Mouse (Mus musculus): Measurements from ENCODE around the gene Denr. TPM values are rescaled to one million over a fixed set of nuclear protein-coding genes. Genes with fewer than 3 reads are reported as not detected.
A peak's percentile ranks its signal among the peaks of the same experiment; 100 is the strongest.

Gene Denr
- polyA plus RNA-seq, 1 experiment from 2014 or later = 140 TPM

DNA sequence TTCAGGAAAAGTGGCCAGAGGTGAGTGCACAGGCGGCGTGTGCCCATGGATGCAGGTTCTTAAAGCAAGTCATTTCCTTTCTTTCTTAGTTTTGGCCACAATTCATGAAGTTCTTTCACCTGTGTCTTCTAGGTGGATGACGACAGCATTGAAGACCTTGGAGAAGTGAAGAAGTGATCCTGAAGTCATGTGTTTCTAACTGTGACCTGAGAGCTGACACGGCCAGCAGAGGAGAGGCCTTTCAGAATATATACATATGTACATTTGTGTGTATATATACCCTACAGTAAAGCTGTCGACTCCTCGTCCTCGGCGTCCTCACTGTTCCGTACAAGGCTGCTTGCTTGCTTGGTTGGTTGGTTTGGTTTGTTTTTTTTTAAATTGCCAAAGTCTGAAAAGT is 20.1 kb downstream of the Denr start, which contains the start of gene Gm43518:
Gene Gm43518, plus strand, starts transcription at position 301 of the 400 bp plus-strand sequence.
- no peak within 1 kb of the TSS for H3K9ac ChIP-seq (replicated peaks; ENCODE audit: low read depth, low read length)
- no peak within 1 kb of the TSS for H3K4me3 ChIP-seq (ENCODE audit: low read depth, low read length)
- no peaks in the 10 kb centered on the region for H3K9me3 ChIP-seq (ENCODE audit: control insufficient read depth, low read depth, low read length)
- H3K27ac ChIP-seq (ENCODE audit: low read length) = no peak within 1 kb of the TSS
- 0 out of 2 replicates have a peak, but pooled peaks cover 4% of the 10 kb centered on the region for H3K4me1 ChIP-seq (ENCODE audit: control insufficient read depth, insufficient read depth, low read length)
- peaks cover 66% of the 10 kb centered on the region for H3K36me3 ChIP-seq (ENCODE audit: control insufficient read depth, insufficient read depth, low read length)
- H3K27me3 ChIP-seq (ENCODE audit: control insufficient read depth, insufficient read depth, low read length) = no peaks in the 10 kb centered on the region
- no peak within 1 kb of the TSS for H3K4me2 ChIP-seq (replicated peaks; ENCODE audit: low read depth, low read length)
- 94% methylated on average over 9 of the region's 9 CpGs for WGBS
- no peak for ATAC-seq (ENCODE audit: insufficient number of reproducible peaks, insufficient read depth, low FRiP score, low read depth)

DNA sequence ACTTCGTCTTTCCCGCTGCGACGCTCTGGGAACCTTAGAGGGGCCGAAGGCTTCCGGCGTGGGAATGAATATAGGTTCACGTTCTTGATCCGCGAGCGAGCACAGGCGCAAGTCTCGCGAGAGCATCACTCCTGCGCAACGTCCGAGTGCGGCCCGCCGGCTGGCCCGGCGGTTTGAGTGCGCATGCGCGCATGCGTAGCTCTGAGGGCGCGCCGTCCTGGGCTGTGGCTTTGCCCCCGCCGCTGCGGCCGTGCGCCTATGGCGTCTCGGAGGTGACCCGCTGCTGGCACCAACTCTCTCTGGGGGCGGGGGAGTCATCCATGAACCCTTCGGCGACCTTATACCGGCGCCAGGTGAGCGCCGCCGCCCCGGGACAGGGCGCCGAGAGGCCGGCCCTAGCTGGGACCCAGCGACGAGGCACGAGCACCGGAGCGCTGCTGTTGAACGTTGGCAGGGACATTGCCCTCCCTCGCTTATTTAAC is 23.6 kb downstream of the Denr start, which contains the start of gene Ccdc62:
Gene Ccdc62, plus strand, starts transcription at position 172 of the 482 bp plus-strand sequence.
- Histone ChIP-seq H3K4me1 (ENCODE audit: control insufficient read depth, insufficient read depth, low read length) (0 out of 2 replicates have a peak, but pooled peaks cover 4% of the 10 kb centered on the region), H3K27ac (ENCODE audit: low read length) (peak within 1 kb of the TSS; percentile 78), H3K36me3 (ENCODE audit: control insufficient read depth, insufficient read depth, low read length) (peaks cover 32% of the 10 kb centered on the region), H3K27me3 (ENCODE audit: control insufficient read depth, insufficient read depth, low read length) (no peaks in the 10 kb centered on the region), H3K9ac (replicated peaks; ENCODE audit: low read depth, low read length) (peak within 1 kb of the TSS; percentile 77), H3K4me2 (replicated peaks; ENCODE audit: low read depth, low read length) (peak within 1 kb of the TSS; percentile 40), H3K9me3 (ENCODE audit: control insufficient read depth, low read depth, low read length) (no peaks in the 10 kb centered on the region), H3K4me3 (ENCODE audit: low read depth, low read length) (peak within 1 kb of the TSS; percentile 57)
- under 1% methylated on average over 56 of the region's 56 CpGs for WGBS
- ATAC-seq (ENCODE audit: insufficient number of reproducible peaks, insufficient read depth, low FRiP score, low read depth) = peak; percentile 96

DNA sequence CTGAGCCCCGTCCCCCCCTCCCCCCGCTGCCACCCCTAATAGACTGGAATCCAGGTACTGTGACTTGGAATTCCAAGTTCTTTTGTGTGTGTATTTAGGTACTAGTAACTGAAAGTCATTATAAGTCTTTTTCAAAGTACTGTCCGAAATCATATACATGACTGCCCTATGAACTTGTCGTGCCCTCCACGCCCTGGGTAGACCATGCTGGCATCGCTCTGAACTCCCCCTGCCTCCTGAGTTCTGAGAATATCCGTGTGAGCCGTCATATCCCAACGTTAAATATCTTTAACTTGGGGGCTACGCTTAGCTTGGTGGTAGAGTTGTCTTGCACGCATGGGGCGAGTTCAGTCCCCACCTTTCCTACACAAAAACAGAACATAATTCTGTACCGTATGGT is 24.2 kb downstream of the Denr start:
- H3K4me3 ChIP-seq (ENCODE audit: low read depth, low read length) = peak overlapping the region; percentile 57
- H3K36me3 ChIP-seq (ENCODE audit: control insufficient read depth, insufficient read depth, low read length) = peaks cover 26% of the 10 kb centered on the region
- ATAC-seq (ENCODE audit: insufficient number of reproducible peaks, insufficient read depth, low FRiP score, low read depth) = no peak
- H3K4me2 ChIP-seq (replicated peaks; ENCODE audit: low read depth, low read length) = peak overlapping the region; percentile 40
- H3K9ac ChIP-seq (replicated peaks; ENCODE audit: low read depth, low read length) = peak overlapping the region; percentile 77
- H3K9me3 ChIP-seq (ENCODE audit: control insufficient read depth, low read depth, low read length) = no peaks in the 10 kb centered on the region
- no peaks in the 10 kb centered on the region for H3K27me3 ChIP-seq (ENCODE audit: control insufficient read depth, insufficient read depth, low read length)
- peak overlapping the region; percentile 70; the same call in 1 of the 2 replicates for H3K27ac ChIP-seq (ENCODE audit: low read length)
- WGBS = 45% methylated on average over 13 of the region's 13 CpGs
- H3K4me1 ChIP-seq (ENCODE audit: control insufficient read depth, insufficient read depth, low read length) = 0 out of 2 replicates have a peak, but pooled peaks cover 4% of the 10 kb centered on the region

DNA sequence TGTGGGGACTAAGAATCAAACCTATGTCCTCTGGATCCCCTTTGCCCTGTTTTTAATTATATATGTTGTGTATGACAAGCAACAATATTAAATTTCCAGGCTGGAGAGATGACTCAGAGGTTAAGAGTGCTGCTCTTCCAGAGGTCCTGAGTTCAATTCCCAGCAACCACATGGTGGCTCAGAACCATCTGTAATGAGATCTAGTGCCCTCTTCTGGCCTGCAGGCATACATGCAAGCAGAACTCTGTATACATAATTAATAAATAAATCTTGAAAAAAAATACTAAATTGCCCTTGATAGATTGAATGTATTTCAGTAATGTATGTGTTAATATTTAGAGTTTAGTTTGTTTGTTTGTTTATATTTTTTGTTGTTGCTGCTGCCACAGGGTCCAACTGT is 26.0 kb downstream of the Denr start:
- no peak overlapping the region for H3K4me3 ChIP-seq (ENCODE audit: low read depth, low read length)
- no peak for ATAC-seq (ENCODE audit: insufficient number of reproducible peaks, insufficient read depth, low FRiP score, low read depth)
- H3K27me3 ChIP-seq (ENCODE audit: control insufficient read depth, insufficient read depth, low read length) = no peaks in the 10 kb centered on the region
- no peak overlapping the region for H3K4me2 ChIP-seq (replicated peaks; ENCODE audit: low read depth, low read length)
- no peaks in the 10 kb centered on the region for H3K9me3 ChIP-seq (ENCODE audit: control insufficient read depth, low read depth, low read length)
- no peak overlapping the region for H3K27ac ChIP-seq (ENCODE audit: low read length)
- 0 out of 2 replicates have a peak, but pooled peaks cover 4% of the 10 kb centered on the region for H3K4me1 ChIP-seq (ENCODE audit: control insufficient read depth, insufficient read depth, low read length)
- peaks cover 8% of the 10 kb centered on the region for H3K36me3 ChIP-seq (ENCODE audit: control insufficient read depth, insufficient read depth, low read length)
- no peak overlapping the region for H3K9ac ChIP-seq (replicated peaks; ENCODE audit: low read depth, low read length)

DNA sequence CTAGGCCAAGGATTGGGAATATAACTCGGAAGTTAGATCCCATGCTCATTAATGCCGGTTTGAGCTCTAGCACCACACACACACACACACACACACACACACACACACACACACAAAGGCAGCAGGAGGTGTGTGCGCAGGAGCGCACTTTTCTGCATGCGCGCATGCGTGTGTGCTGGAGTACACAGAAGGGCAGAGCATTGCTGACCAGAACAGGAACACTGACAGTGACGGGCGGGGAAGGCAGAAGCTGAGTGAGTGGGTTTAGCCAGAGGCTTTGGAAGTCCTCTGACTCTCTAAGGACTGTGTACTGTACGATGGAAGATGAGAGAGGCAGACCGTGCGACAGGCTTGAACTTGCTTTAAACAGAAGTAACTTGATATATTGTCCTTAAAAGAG is 26.6 kb downstream of the Denr start:
- WGBS = 83% methylated on average over 12 of the region's 12 CpGs
- H3K9me3 ChIP-seq (ENCODE audit: control insufficient read depth, low read depth, low read length) = no peaks in the 10 kb centered on the region
- no peaks in the 10 kb centered on the region for H3K27me3 ChIP-seq (ENCODE audit: control insufficient read depth, insufficient read depth, low read length)
- no peak overlapping the region for H3K27ac ChIP-seq (ENCODE audit: low read length)
- 0 out of 2 replicates have a peak, but pooled peaks cover 4% of the 10 kb centered on the region for H3K4me1 ChIP-seq (ENCODE audit: control insufficient read depth, insufficient read depth, low read length)
- no peak overlapping the region for H3K4me3 ChIP-seq (ENCODE audit: low read depth, low read length)
- H3K4me2 ChIP-seq (replicated peaks; ENCODE audit: low read depth, low read length) = no peak overlapping the region
- peaks cover 4% of the 10 kb centered on the region; the same call in 1 of the 2 replicates for H3K36me3 ChIP-seq (ENCODE audit: control insufficient read depth, insufficient read depth, low read length)
- H3K9ac ChIP-seq (replicated peaks; ENCODE audit: low read depth, low read length) = no peak overlapping the region
- ATAC-seq (ENCODE audit: insufficient number of reproducible peaks, insufficient read depth, low FRiP score, low read depth) = no peak

DNA sequence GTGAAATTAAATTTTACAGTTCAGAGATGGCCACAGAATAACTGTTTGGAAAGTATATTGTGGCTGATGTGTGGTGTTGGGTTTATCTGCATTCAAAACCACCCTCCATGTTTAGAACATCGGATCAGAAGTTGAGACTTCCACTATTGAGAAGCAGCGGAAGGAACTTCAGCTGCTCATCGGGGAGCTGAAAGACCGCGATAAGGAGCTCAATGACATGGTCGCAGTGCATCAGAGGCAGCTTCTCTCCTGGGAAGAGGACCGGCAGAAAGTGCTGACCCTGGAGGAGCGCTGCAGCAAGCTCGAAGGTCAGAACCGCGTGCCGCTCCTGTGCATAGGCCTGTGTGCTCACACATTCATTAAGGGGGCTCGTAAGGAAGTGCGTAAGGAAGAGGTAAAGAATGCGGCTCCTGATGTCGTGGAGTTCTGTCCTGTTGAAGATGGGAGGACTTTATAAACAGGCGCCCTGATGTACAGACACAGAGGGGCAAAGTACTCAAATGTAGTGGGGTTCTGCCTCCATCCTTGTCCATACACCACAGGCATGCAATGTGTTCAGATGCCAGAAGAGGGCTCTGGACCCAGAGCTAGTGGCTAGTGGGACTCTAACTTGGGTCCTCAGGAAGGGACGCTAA is 27.1 kb downstream of the Denr start:
- 41% methylated on average over 18 of the region's 18 CpGs for WGBS
- Histone ChIP-seq H3K4me2 (replicated peaks; ENCODE audit: low read depth, low read length) (no peak overlapping the region), H3K36me3 (ENCODE audit: control insufficient read depth, insufficient read depth, low read length) (no peaks in the 10 kb centered on the region), H3K4me3 (ENCODE audit: low read depth, low read length) (no peak overlapping the region), H3K4me1 (ENCODE audit: control insufficient read depth, insufficient read depth, low read length) (0 out of 2 replicates have a peak, but pooled peaks cover 4% of the 10 kb centered on the region), H3K27ac (ENCODE audit: low read length) (no peak overlapping the region), H3K9ac (replicated peaks; ENCODE audit: low read depth, low read length) (no peak overlapping the region), H3K27me3 (ENCODE audit: control insufficient read depth, insufficient read depth, low read length) (no peaks in the 10 kb centered on the region), H3K9me3 (ENCODE audit: control insufficient read depth, low read depth, low read length) (no peaks in the 10 kb centered on the region)
- no peak for ATAC-seq (ENCODE audit: insufficient number of reproducible peaks, insufficient read depth, low FRiP score, low read depth)

DNA sequence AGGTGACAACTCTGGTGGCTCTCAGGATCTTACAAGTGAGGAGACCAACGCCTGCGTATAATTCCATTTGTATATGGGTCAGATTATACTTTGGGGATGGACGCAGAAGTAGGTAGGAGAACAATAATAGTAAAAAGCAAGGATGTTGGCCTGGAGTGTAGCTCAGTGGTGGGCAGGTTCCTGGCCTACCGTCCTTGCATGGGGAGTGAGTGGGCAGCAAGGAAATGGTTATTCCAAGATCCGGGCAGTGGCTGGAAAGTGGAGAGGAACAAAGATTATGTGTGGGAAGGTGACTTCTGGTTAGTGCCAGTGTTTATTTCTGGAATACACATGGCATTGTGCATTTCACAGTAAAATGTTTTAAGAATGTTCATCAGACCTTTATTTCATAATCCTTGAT is 29.0 kb downstream of the Denr start:
- no peak for ATAC-seq (ENCODE audit: insufficient number of reproducible peaks, insufficient read depth, low FRiP score, low read depth)
- Histone ChIP-seq H3K4me2 (replicated peaks; ENCODE audit: low read depth, low read length) (no peak overlapping the region), H3K4me1 (ENCODE audit: control insufficient read depth, insufficient read depth, low read length) (0 out of 2 replicates have a peak, but pooled peaks cover 4% of the 10 kb centered on the region)

DNA sequence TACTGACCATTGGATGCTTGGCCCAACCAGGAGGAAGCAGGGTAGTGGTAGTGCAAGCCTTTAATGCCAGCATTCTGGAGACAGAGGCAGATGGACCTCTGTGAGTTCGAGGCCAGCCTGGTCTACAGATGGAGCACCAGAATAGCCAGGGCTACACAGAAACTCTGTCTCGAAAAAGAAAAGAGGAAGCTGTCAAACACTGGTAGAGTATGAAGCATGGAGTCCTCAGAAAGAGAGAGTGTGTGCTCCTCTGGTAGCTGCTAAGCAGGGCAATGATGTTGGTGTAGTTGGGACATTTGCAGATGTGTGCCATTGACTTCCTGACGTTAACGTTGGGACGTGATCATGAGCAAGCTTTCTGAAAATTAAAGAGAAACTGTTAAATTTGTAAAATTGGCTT is 31.5 kb downstream of the Denr start:
- 84% methylated on average over 5 of the region's 5 CpGs for WGBS
- no peak overlapping the region for H3K9ac ChIP-seq (replicated peaks; ENCODE audit: low read depth, low read length)
- H3K4me3 ChIP-seq (ENCODE audit: low read depth, low read length) = no peak overlapping the region
- no peak overlapping the region for H3K27ac ChIP-seq (ENCODE audit: low read length)
- ATAC-seq (ENCODE audit: insufficient number of reproducible peaks, insufficient read depth, low FRiP score, low read depth) = no peak
- H3K9me3 ChIP-seq (ENCODE audit: control insufficient read depth, low read depth, low read length) = no peaks in the 10 kb centered on the region
- no peak overlapping the region for H3K4me2 ChIP-seq (replicated peaks; ENCODE audit: low read depth, low read length)
- no peaks in the 10 kb centered on the region for H3K27me3 ChIP-seq (ENCODE audit: control insufficient read depth, insufficient read depth, low read length)
- H3K4me1 ChIP-seq (ENCODE audit: control insufficient read depth, insufficient read depth, low read length) = no peaks in the 10 kb centered on the region
- H3K36me3 ChIP-seq (ENCODE audit: control insufficient read depth, insufficient read depth, low read length) = no peaks in the 10 kb centered on the region

More for the DNA sequence above, 29.0 kb downstream of the Denr start:
- H3K9me3 ChIP-seq (ENCODE audit: control insufficient read depth, low read depth, low read length) = no peaks in the 10 kb centered on the region
- H3K27me3 ChIP-seq (ENCODE audit: control insufficient read depth, insufficient read depth, low read length) = no peaks in the 10 kb centered on the region
- H3K27ac ChIP-seq (ENCODE audit: low read length) = no peak overlapping the region
- 92% methylated on average over 5 of the region's 5 CpGs for WGBS
- H3K36me3 ChIP-seq (ENCODE audit: control insufficient read depth, insufficient read depth, low read length) = no peaks in the 10 kb centered on the region
- H3K9ac ChIP-seq (replicated peaks; ENCODE audit: low read depth, low read length) = no peak overlapping the region
- no peak overlapping the region for H3K4me3 ChIP-seq (ENCODE audit: low read depth, low read length)

Data from stomach, embryonic 14.5 days (tissue).